Mouse (Mus musculus): ENCODE data around the gene Tmem252.

Gene Tmem252

DNA sequence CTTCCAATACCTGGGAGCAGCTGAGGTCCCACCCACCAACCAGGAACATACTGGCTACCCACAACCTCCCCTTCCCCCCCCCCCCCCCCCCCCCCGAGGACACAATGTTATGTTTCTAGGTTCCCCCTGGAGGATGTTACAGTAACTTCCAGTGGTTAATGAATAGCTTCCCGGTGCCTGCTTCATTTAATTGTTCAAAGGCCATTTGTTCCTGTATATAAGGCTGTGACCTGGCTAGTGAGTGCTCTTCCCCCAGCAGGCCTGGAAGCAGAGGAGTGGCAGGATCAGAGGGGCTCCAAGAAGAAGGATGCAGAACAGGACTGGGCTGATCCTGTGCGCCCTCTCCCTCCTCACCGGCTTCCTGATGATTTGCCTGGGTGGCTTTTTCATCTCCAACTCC lies at the start of gene Tmem252:
Tmem252 (plus strand) TSS at position 247 of the 400 bp plus-strand sequence.
- DNase-seq: no peak

DNA sequence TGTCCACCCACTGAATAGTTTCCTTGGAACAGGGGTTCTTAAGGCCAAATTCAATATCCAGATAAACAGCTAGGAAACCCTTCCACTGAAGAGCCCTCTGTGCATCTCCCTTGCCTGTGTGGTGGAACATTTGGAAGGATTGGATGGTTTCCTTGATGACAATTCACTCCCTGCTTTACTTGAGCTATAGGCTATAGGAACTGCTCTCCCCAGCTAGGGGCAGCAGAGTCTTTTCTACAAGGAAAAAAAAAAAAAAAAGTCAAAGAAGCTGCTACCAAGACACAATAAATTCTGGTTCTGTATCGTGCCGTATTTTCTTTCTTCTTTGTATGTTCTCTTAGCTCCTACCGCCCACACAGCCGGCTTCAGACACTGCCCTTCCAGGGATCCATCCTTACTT lies 45.8 kb upstream of the Tmem252 start:
- DNase-seq: no peak

DNA sequence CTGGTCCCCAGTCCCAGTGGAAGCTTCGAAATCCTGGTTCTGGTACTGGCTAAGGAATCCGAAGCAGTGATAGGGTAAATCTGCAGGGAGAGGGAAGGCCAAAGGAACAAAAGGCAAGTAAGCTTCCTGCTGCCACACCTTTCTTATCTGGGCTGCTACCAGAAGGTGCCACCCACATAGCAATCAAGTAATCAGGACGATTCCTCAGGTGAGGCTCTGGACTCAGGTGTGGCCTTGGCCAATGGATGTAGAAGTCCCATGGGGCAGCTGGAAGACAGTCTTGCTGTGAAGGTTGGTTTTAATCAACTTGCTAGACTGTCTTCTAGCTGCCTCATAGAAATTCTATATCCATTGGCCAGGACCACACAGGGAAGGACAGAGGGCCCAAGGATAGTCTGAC lies 40.8 kb upstream of the Tmem252 start:
- DNase-seq: no peak

DNA sequence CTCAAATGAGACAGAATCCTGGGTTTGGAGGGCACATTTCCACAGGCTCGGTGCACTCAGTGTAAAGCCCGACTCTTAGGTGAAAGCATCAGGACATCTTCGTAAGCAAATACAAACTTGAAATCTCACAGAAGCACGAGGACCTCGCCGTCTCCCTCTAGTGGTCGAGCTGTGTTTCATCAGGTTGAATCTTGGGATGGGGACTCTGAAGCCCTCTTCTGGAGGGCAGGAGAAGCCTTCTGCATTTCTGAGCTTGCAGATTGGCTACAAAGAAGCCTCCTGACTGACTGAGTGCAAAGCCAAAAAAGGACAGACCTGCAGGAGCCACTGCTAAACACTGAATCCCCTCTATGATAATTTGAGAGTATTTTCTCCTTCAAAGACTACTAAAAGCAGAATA lies 39.2 kb upstream of the Tmem252 start:
- peak; percentile 85 to 86 for DNase-seq

DNA sequence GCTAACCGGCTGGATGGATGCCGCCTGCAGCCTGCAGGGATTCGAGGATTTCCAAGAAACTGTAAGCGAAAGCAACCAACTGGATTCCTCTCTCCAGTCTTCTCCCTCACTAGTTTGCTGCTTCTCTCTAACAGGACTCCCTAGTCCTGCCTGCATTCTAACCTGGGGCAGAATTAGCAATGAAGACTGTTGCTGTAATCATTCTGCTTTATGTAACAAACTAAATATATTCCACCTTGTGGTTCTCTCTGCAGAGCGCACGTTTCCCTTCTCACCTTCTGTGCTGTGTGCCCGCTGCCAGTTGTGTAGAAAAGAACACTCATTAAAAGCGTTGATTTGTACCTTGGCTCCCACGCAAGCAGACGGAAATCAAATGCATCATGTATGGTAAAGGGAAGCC lies 37.2 kb upstream of the Tmem252 start:
- DNase-seq: no peak

DNA sequence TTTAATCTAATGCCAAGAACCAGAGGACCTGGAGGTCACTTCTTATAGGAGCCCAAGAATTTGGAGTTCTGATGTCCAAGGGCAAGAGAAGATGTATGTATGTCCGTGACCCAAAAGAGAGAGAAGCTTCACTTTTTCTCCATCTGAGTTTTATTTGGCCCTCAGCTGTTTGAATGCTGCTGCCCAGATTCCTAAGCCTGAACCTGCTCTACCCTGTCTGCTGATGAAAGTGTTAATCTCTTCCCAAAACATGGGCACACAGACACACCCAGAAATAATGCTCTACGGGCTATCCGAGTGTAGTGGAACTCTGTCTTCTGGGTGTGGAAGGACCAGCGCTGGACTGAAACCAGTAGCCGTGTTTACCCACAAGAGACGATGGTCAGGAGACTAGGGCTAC lies 35.8 kb upstream of the Tmem252 start:
- no peak for DNase-seq

DNA sequence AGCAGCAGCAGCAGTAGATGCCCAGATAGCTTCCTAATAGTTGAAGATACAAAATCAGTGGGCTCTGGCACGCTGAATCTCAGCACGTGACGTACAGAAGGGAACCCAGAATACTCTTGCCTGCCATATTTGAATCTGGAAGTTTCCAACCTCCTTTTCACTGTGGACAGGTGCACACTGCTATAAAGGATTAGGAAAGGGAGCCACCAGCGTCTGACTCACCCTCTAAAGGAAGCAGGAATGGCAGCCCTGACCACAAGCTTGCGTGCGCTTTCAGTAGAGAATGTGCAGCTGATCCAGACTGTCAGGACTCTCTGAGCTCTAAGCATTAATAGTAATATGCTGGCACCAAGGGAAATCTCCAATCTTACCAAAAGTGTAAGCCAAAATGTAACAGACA lies 32.8 kb upstream of the Tmem252 start:
- no peak for DNase-seq

DNA sequence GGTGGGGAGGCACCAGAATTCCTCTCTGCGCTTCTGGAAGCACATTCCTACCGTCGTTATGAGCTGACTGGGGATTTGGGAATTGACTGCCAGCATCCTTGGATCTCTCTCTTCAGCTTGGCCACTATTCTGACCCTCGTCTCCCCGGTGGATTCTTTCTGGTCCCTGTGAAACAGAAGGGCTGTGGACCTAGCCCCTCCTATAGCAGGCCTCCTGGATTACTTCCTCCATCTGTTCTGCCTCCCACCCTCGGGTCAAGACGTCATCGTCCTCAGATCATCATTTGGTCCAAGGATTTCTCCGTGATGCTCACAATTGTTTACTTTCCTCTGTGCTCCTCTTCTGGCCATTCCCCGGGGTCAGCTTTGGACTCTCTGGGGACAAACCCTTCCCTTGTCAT lies 28.8 kb upstream of the Tmem252 start:
- peak; percentile 13 to 18 for DNase-seq

DNA sequence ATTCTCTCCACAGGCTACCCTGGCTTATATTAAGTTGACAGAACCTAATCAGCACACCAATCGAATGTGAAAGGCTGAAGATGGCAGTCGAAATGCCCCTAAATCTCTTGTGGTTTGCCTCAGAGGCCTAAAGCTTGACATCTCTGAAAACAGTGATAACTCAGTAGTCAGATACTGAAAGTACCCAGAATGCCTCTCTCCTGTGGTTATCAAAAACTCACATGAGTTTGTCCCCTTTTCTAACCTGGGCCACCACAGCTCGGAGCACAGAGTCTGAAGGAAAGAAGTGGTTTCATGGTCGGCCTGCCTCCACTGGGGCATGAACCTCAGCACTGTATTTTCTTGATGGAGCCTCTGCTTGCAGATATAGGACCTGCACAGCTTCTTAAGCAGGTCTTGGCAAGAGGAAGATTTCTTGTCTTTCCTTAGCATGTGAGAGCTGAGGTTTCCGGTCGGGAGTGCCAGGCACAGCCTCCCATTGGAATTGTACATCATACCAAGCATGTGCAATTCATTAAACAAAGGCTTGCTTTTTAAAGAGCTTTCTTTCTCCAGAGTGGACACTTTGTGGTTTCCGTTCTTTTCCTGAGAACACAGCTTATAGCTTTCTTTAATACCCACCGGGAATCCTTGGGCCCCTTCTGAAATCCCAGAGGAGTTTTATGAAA lies 27.5 kb upstream of the Tmem252 start:
- no peak for DNase-seq

DNA sequence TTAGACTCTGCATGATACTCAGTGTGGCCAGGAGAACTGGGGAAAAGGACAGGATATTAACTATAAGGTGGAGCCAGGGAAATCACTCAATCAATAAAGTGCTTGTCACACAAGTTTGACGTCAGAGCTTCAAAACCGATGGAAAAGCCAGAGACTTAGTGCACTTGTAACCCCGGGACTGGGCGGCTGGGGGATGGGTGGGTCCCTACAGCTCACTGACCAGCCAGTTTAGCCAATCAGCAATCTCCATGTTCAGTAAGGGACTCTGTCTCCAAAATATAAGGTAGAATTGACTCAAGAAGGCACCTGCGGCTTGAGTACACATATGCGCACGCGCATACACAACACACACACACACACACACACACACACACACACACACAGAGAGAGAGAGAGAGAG lies 25.8 kb upstream of the Tmem252 start:
- DNase-seq: no peak

DNA sequence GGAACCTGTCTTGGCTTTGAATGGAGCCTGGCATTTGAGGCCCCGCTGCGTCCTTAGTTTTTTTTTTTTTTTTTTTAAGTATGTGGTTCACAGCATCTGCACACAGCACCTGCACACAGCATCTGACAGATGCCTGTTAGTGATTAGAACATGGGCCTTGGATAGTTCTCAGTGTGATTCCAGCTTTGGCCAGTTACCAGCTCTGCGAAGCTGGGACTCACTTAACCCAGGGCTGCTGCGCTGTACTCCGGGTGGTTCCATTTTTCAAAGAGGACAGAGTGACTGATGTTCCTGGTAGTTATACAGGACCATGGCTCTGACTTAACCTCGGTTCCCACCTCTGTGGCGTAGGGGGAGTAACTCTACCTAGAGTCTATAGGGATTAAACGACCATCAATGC lies 23.4 kb upstream of the Tmem252 start:
- peak in 1 of 2 experiments; percentile 9 for DNase-seq

DNA sequence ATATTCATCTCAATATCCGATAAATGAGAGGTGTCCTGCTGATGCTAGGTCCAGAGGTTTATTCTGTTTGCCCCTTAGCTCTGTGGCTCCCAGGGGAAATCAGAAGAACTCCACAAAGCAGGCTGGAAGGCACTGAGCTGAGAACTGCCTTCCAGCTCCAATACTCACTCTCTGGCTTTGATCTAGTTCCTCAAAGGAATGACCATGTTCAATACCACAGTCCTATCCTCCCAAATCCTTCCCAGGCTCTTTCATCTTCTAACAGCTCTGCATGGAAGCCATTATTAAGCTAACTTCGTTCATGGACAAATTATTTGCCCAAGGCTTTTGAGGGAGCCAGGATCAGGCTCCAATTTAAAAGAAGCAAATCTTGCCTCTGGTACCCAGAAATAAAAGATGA lies 22.2 kb upstream of the Tmem252 start:
- no peak for DNase-seq

DNA sequence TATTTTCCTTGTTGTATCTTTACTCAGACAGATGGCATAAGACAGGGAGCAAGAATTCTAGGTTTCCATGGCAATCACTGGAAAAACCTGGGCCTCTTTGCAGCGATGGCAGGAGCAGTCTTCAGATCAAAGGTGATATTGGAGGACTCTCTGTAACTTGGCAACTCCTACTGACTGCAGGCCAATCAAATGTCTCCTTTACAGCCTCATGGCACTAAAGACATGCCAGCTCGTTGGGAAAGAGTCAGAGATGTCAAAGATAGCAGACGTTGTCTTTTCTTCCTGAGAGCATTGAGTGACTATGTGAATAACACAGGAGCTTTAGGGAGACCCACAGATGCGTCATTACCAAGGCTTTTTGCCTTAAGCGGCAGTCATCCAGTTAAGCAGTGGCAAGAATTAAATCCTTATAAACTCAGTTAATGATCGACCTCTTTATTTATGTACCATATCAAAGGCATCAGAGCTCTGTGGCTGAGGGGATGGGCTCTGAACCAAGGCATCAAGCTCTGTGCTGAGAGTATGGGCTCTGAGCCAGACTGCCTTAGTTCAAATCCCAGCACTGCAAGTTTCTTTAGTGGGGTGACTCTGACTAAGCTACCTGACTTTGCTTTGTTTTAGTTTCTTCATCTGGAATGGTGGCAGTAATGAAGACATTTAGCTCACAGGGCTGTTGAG lies 21.3 kb upstream of the Tmem252 start:
- DNase-seq: peak; percentile 14 to 18

DNA sequence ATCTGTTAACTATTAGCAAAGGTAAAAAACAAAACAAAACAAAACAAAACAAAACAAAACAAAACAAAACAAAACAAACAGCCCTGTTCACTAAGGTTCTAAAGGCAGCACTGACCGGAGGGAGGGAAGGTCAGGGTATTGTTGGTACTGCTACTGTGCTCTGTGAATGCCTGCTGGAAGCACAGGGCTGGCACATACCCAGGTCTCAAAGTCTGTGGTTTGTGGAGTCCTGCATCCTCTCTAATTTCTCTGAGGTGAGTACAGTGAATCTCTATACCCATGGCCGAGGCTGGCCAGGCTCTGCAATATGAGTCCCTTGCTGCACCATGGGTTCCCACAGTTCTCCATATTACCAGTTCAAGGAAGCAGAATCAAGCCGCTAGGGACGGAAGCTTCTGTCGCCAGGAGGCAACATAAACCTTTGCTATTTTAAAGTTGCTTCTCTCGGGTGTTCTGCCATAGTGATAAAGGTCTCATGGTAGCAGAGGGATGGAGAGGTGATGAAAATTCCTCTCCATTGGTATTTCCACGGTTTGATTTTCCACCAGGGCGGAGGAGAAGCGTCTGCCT lies 20.5 kb upstream of the Tmem252 start:
- peak in 1 of 2 experiments; percentile 16 for DNase-seq

DNA sequence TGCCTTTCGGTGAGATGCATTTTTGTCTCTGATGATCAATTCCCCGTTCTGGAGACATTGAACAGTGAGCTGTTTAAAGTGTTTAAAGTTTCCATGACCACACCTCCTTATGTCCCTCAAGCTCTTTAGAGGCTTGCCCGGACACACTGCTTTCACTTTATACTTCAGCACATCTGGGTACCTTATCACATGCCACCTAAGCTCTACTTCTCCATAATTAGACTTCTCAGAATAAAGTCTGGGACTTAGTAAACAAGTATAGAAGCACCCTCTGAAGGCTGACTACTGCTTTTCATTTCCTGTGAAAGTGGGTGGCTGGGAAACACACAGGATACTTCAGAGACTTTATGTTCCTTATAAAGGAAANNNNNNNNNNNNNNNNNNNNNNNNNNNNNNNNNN lies 16.8 kb upstream of the Tmem252 start:
- DNase-seq: no peak

DNA sequence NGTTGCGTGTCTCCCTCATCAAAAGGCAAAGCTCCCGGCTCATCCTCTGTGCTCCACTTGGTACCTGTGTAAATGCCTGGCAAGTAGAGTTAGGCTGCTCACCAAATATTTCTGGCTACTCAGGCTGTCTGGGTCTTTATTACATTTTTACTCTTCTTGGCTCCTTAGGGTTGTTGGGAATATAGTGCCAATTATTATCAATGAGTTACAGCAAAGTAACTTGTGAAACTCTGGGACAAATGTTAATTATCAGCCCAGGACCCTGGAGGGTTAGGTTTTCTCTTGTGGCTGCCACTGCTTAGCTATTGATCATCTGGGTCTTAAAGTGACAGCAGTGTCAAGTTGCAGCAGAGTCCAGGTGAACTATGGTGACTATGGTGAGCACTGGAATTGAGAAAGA lies 11.5 kb upstream of the Tmem252 start:
- DNase-seq: no peak

DNA sequence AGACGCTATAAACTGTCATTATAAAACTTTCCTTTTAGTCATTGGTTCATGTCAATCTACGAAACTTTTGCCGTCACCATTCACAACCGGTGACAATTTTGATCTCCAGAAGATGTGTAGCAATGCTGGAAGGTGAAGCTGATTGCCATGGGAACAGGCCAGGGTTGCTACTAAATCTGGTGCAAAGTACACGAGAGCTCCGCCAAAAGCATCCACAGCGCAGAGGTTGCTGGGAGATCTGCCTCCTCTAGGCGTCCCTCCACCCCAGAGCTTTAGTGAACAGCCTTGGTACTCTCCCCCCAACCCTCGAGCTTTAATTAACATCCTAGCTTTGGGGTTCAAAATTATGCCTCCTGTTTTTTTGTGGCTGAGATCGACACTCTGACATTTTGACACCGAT lies 8.0 kb upstream of the Tmem252 start:
- DNase-seq: no peak

DNA sequence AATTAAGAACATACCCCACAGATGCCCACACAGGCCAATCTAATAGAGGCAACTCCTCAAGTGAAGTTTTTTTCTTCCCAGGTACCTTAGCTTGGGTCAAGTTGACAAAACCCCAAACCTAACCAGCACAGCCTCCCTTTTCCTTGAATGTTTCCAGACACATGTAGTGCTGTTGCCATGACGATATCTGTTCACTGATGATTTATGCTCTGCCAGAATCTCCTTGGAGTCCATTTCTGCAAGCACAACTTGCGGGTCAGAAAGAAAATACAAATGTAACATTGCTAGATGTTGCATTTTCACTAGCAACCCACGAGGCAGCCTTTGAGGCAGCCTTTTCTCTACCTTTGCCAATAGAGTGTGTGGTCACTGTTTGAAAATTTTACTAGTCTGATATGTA lies 6.3 kb upstream of the Tmem252 start:
- no peak for DNase-seq

DNA sequence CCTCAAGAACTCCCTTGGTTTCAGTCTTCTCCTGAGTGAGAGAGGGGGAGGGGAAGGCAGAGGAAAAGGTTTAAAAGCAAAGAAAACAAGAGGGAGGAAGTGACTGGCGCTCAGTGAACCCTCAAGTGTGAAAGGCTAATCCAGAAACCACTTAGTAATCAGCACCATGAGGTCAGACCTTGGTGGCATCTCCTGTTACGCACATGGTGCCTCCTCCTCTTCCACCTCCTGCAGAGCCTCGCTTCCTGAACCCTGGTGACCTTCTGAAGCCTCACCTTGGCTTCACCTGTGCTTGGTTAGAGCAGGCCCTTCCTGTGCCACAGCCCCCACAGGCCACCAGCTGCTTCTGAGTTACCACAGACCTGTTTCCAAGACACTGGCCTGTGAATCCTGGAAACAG lies 2.2 kb upstream of the Tmem252 start:
- no peak for DNase-seq

DNA sequence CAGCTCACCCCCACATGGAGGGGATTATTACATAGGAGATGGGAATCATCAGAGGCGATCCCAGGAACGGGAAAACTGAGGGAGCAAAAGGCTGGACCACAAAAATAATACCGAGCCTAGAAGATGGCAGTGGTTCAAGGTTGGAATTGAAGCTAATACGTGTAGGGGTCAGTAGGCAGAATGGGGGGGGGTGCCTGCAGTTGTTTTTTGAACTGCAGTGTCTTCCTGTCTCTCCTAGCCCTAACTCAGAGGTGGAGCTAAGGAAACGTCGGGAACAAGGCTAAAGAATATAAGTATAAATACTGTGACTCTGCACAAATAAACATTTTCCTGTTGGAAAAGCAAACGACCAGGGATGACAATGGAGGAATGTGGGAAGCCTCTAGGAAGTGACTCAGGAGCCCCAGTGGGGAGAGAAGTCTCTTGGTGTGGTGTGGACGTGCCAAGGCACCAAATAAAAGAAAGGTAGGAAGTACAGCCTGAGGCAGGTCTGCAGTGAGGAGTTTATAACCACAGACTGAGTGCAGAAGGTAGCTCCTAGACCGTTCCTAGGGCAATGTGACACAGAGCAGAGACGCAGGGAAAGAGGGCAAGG lies 1.3 kb upstream of the Tmem252 start:
- DNase-seq: no peak

DNA sequence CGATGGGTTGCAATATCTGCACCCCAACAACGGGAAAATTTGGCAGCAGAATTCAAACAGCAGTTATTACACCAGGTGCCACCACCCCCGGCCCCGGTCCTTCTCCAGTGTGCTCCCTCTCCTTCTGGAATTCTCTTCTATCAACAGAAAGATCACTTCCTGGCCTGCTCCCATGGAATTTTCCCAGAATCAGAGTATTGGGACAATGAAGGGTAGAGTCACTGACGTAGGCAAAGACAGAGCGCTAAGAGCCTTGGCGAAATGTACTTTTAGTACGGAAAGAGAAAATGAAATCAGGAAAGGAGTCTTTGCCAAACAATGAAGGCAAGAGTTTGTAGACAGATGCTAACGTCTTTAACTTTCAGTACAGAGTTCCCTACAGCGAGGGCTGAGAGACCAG lies 477 bp upstream of the Tmem252 start:
- no peak for DNase-seq

DNA sequence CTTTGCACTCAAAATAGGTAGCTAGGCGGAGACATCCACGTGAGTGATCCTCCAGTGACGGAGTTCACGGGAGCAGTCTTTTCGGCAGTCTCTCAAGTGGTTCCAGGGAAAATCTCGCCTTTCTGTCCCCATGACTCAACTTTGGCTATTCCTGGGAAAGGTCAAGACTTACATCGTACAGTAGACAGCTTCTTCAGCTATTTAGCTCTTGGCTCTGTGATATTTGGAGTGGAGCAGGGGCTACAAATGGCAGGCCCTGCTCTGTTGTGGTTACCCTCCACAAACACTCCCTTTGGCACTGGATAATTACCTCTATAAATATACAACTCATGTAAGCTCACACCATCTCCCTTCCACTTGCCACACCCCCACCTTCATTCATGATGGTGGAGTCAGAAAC lies 2.6 kb downstream of the Tmem252 start:
- DNase-seq: no peak

DNA sequence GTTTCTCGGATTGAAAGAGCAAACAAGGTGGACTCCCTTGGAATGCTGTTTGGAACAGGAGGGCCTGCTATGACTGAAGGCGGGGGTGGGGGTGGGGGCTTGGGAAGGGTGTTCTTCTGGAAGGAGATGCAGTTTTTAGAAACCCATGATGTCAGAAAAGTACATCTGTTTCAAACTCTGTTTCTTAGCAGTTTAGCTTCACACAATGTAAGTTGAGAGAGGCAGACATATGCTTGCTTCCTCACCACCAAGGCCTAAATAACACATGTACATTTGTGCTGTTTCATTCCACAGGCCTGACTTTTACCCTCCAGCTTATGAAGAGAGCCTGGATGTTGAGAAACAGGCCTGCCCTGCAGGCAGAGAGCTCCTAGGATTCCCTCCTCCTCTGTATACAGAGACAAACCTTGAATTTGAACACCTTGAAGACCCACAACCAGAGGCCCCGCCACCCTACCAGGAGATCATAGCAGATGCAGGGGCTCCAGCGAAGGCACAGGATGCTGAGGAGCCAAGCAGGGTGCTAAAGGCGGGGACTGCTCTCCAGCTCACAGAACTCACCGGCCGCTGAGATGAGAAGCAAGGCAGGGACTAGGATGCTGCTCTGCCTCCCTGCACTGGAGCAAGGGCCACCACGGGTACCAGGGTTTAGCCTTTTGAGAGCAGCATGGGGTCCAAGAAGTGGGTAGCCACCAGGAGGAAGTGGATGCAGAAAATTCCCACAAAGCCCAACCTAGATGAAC lies 3.6 kb downstream of the Tmem252 start:
- no peak for DNase-seq
